Mouse (Mus musculus) bone marrow, adult 2 months (tissue): ENCODE results near the gene Gstt1. TPM values are rescaled to one million over a fixed set of nuclear protein-coding genes. Genes with fewer than 3 reads are reported as not detected.

Source experiments
- H3K27ac ChIP-seq: fragments of 200-500 bp; 2 replicates; pipeline ENCODE4 v1.5.1; 2012; ENCODE audit warnings: low read depth, mild to moderate bottlenecking, control low read depth, inconsistent platforms, low read length; ENCODE audit not compliant: control insufficient read depth, poor library complexity, insufficient read depth
- H3K4me1 ChIP-seq: fragments of 200-500 bp; 2 replicates; pipeline ENCODE4 v1.6.1; 2011; ENCODE audit warnings: low read length; ENCODE audit not compliant: control insufficient read depth, insufficient read depth
- H3K4me3 ChIP-seq: fragments of 200-500 bp; replicated peaks from 2 replicates; pipeline ENCODE3; 2011; ENCODE audit warnings: mild to moderate bottlenecking, low read depth, low read length, control low read depth; ENCODE audit not compliant: control insufficient read depth
- CTCF ChIP-seq: fragments of 200-500 bp; IDR thresholded peaks from 2 replicates; pipeline ENCODE4 v1.5.1; 2011; ENCODE audit warnings: low read length, control low read depth; ENCODE audit not compliant: control insufficient read depth, insufficient read depth
- POLR2A ChIP-seq: fragments of 200-500 bp; IDR thresholded peaks from 2 replicates; pipeline ENCODE4 v1.6.1; 2011; ENCODE audit warnings: low read depth, mild to moderate bottlenecking, control low read depth, low read length, borderline replicate concordance; ENCODE audit not compliant: control insufficient read depth
- WGBS: fragments of 180-500 bp; shearing (Covaris S2); methylation state at CpG from one replicate; pipeline ENCODE4 v1.1.7; 2018; 5-methylcytosine and 5-hydroxymethylcytosine counted together
- polyA plus RNA-seq: library from polyadenylated mRNA; stranded (reverse); fragments of >200 nt; gene quantifications from 2 replicates; pipeline ENCODE4 v1.2.4, GENCODE M21; 2011; ENCODE audit warnings: low replicate concordance; ENCODE audit not compliant: missing spikeins, insufficient read depth, insufficient read length

Gene Gstt1
- polyA plus RNA-seq, 1 experiment: 22.5 TPM

GRCm38 (mm10) chr10:75764519-75765473, 33.6 kb downstream of the Gstt1 start:
- peak overlapping the region; percentile 67 for H3K4me3 ChIP-seq
- H3K27ac ChIP-seq: peak overlapping the region; percentile 90
- TF ChIP-seq CTCF: peak; percentile 54
- no peak for TF ChIP-seq POLR2A
- WGBS: under 1% methylated on average over 27 of the region's 27 CpGs
- H3K4me1 ChIP-seq: peaks cover 4% of the 10 kb centered on the region; the same call in 1 of the 2 replicates

GRCm38 (mm10) chr10:75763682-75764518, 34.5 kb downstream of the Gstt1 start, which contains the start of gene Cabin1:
Gene Cabin1 (minus strand): TSS chr10:75764341.
- Histone ChIP-seq H3K4me3 (peak within 1 kb of the TSS; percentile 67), H3K27ac (peak within 1 kb of the TSS; percentile 90), H3K4me1 (peaks cover 4% of the 10 kb centered on the region; the same call in 1 of the 2 replicates)
- TF ChIP-seq CTCF (0 out of 2 replicates have a peak, but pooled peaks have one; percentile 7), POLR2A (peak; percentile 77)
- 1% methylated on average over 61 of the region's 61 CpGs for WGBS

- TF ChIP-seq POLR2A: no peak
- no peak for TF ChIP-seq CTCF
- H3K27ac ChIP-seq: peak overlapping the region; percentile 69
- H3K4me1 ChIP-seq: peaks cover 4% of the 10 kb centered on the region; the same call in 1 of the 2 replicates
- H3K4me3 ChIP-seq: peak overlapping the region; percentile 58
- WGBS: 77% methylated on average over 3 of the region's 3 CpGs
Measured at GRCm38 (mm10) chr10:75762413-75762812, 36.0 kb downstream of the Gstt1 start.

GRCm38 (mm10) chr10:75760311-75760710, 38.1 kb downstream of the Gstt1 start:
- 93% methylated on average over 3 of the region's 3 CpGs for WGBS
- Histone ChIP-seq H3K27ac (no peak overlapping the region), H3K4me1 (peaks cover 4% of the 10 kb centered on the region; the same call in 1 of the 2 replicates), H3K4me3 (no peak overlapping the region)
- no peak for TF ChIP-seq POLR2A
- TF ChIP-seq CTCF: no peak

GRCm38 (mm10) chr10:75756719-75757118, 41.7 kb downstream of the Gstt1 start:
- WGBS: 71% methylated on average over 11 of the region's 11 CpGs
- Histone ChIP-seq H3K4me3 (peak overlapping the region; percentile 5), H3K4me1 (peaks cover 2% of the 10 kb centered on the region; the same call in 1 of the 2 replicates), H3K27ac (no peak overlapping the region)
- TF ChIP-seq CTCF: no peak
- TF ChIP-seq POLR2A: no peak

GRCm38 (mm10) chr10:75744017-75744416, 54.4 kb downstream of the Gstt1 start:
- no peaks in the 10 kb centered on the region for H3K4me1 ChIP-seq
- no peak overlapping the region for H3K27ac ChIP-seq
- H3K4me3 ChIP-seq: no peak overlapping the region
- WGBS: 43% methylated on average over 3 of the region's 3 CpGs
- TF ChIP-seq CTCF (peak; percentile 95), POLR2A (no peak)

GRCm38 (mm10) chr10:75743369-75743768, 55.0 kb downstream of the Gstt1 start:
- TF ChIP-seq POLR2A (no peak), CTCF (no peak)
- no peaks in the 10 kb centered on the region for H3K4me1 ChIP-seq
- H3K27ac ChIP-seq: no peak overlapping the region
- no peak overlapping the region for H3K4me3 ChIP-seq
- 92% methylated on average over 12 of the region's 12 CpGs for WGBS
